Mouse (Mus musculus): ENCODE measurements around the gene Epb41l5.

Epb41l5 gene

DNA sequence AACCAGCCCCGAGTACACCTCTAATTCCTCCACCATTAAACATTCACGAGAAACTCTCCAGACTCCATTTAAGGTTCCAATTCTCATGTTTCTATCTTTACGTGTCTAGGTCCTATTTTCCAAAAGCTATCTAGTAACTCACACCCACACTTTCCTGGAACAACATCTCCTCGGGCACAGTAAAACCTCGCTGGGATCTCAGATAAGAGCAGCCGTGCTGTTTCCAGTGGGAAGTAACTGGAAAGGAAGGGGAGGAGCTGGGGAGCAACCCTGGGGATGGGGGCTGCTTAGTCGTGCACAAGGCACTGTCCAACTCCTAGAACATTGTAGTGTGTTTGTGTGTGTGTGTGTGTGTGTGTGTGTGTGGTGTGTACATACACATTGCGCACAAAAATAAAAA, 146.9 kb downstream of the Epb41l5 start:
- no peak for DNase-seq (ENCODE audit: low spot score)

DNA sequence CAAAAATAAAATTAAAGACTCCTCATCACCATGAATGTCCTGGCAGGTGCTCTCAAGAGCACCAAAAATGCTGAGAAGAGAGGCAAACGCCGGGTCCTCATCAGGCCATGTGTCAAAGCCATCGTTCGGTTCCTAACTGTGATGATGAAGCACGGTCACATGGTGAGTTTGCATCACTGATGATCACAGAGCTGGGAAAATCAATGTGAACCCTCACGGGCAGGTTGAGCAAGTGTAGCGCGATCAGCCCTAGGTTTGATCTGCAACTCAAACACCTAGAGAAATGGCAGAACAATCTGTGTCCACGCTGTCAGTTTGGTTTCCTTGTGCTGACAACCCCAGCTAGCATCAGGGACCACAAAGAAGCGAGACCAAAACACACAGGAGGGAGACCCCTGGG, 149.3 kb downstream of the Epb41l5 start:
- no peak for DNase-seq (ENCODE audit: low spot score)

GRCm38 (mm10) chr1:119498536-119499231, 150.1 kb downstream of the Epb41l5 start:
- no peak for DNase-seq (ENCODE audit: low spot score)

DNA sequence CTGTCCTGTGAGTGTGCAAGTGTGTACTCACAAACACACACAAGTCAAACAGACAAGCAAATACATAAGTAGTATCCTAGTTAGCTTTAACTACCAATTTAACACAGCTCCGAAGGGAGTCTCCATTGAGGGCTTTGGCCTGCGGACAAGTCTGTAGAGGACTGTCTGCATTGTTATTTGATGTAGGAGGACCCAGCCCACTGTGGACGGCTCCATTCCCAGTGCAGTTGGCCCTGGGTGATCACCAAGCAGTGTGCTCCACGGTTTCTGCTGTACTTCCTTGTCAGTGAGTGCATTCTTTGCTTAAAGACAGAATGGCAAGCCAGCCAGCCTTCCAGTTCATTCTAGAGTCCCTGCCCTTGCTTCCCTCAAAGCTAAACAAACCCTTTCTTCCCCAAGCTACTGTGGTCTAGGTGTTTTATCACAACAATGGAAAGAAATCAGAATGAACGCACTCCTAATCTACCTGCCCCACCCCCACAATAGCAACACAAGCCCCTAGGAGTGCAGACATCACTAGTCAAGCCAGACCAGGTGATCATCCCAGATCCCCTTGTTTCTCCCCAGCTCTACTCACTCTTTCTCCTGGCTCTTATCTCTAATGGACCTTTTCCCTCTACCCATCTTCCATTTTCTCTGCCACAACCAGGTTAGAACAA, 151.3 kb downstream of the Epb41l5 start:
- no peak for DNase-seq (ENCODE audit: low spot score)

DNA sequence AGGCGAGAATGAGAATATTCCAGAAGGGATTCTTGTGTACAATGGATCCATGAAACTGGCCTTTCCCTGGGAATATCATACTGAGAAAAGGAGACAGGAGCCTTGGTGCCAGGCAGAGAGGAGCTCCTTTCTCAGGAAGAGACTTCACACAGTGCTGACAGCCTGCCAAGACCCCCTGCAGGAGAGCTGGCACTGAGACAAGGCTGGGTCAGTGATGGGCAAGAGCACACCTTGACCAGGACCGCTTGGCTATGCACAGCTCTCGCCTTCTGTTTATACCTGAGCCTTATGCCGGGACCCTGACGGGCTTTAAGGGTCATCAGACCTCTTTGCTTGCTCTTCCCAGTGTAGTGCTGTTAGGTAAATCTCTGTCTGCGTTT, 153.4 kb downstream of the Epb41l5 start:
- no peak for DNase-seq (ENCODE audit: low spot score)
